Mouse (Mus musculus) T-helper 17 cell (primary cell): ENCODE measurements at regions not wholly inside any gene's neighbourhood (a gene's known extent, or its start where the extent isn't known, plus 50 kb on each side); places are given as distances from the start of the nearest gene placed in this dataset.

ENCODE experiments used
- in situ Hi-C, 2 experiments: fragments of 300-600 bp; cut with MboI, MseI; formaldehyde crosslinking; loops; 1 replicate in 1 of 2; 2 replicates in 1 of 2; pipeline ENCODE4 v1.15.1; 2025; ENCODE audit warnings: high pct_unique_total_duplicates in 2 of 2

GRCm38 (mm10) chr3:17999789-18000485 is 51.7 kb downstream of the Cypt12 start:
- in situ Hi-C loops = loop anchor here in 1 of 2 experiments (10.0 kb wide), 1 partner anchor 1835 kb away; no protein-coding TSS in a partner anchor
